Mouse (Mus musculus) heart, embryonic 11.5 days (tissue): ENCODE measurements at regions not wholly inside any gene's neighbourhood (a gene's known extent, or its start where the extent isn't known, plus 50 kb on each side); places are given as distances from the start of the nearest gene placed in this dataset.
A peak's percentile ranks its signal among the peaks of the same experiment; 100 is the strongest.

Experiments used
- ATAC-seq: fragments of 200-750 bp; cut with Nextera tagmentation; replicated peaks from 2 replicates; pipeline ENCODE4 v1.8.0; 2017; ENCODE audit warnings: moderate library complexity; ENCODE audit not compliant: insufficient number of reproducible peaks, low FRiP score, low TSS enrichment
- H3K27ac ChIP-seq: fragments of 300-500 bp; sonication (generic); 2 replicates; pipeline ENCODE4 v1.5.1; 2014; ENCODE audit warnings: mild to moderate bottlenecking, low read depth, low read length
- H3K27me3 ChIP-seq: fragments of 300-500 bp; sonication (generic); 2 replicates; pipeline ENCODE4 v1.6.1; 2014; ENCODE audit warnings: mild to moderate bottlenecking, low read length, mixed read lengths; ENCODE audit not compliant: control insufficient read depth, insufficient read depth
- H3K36me3 ChIP-seq: fragments of 300-500 bp; sonication (generic); 2 replicates; pipeline ENCODE4 v1.6.1; 2014; ENCODE audit warnings: mild to moderate bottlenecking, low read length, moderate library complexity, mixed read lengths; ENCODE audit not compliant: control insufficient read depth, insufficient read depth
- H3K4me1 ChIP-seq: fragments of 300-500 bp; sonication (generic); 2 replicates; pipeline ENCODE4 v1.6.1; 2014; ENCODE audit warnings: low read length; ENCODE audit not compliant: control insufficient read depth, insufficient read depth
- H3K4me2 ChIP-seq: fragments of 300-500 bp; sonication (generic); 2 replicates; pipeline ENCODE4 v1.6.1; 2014; ENCODE audit warnings: mild to moderate bottlenecking, moderate library complexity
- H3K4me3 ChIP-seq: fragments of 300-500 bp; sonication (generic); 2 replicates; pipeline ENCODE4 v1.5.1; 2014; ENCODE audit warnings: low read depth, low read length
- H3K9ac ChIP-seq: fragments of 300-500 bp; sonication (generic); 2 replicates; pipeline ENCODE4 v1.6.1; 2014; ENCODE audit warnings: mild to moderate bottlenecking, low read depth, low read length, moderate library complexity
- H3K9me3 ChIP-seq: fragments of 300-500 bp; sonication (generic); replicated peaks from 2 replicates; pipeline ENCODE4 v1.6.1; 2016; ENCODE audit warnings: low read length; ENCODE audit not compliant: control insufficient read depth
- WGBS: fragments of 180-500 bp; shearing (Covaris S2); extraction: QIAGEN DNeasy Blood & Tissue Kit; methylation state at CpG from one replicate; pipeline ENCODE4 v1.1.7; 2014; ENCODE audit not compliant: insufficient replicate concordance; 5-methylcytosine and 5-hydroxymethylcytosine counted together

DNA sequence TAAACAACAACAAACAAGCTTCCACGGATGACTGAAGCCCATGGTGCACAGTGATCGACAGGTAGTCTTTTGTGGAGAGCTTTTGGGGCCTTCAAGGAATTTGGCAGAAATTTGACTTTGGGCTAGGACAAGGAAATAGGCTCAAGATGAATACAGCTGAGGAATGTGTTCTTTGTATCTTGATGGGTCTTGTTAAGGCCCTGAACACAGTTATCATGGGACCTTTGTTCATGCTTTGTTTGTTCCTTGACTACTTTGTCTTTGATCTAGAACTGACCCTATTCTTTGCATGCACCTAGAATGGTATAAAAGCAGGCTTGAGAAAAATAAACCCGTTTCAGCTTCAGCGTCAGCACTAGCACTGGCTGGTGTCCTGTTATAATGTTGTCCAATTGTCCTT is 168.1 kb upstream of the Sp8 start:
- no peak overlapping the region for H3K27ac ChIP-seq
- H3K27me3 ChIP-seq, result no peaks in the 10 kb centered on the region
- no peak overlapping the region for H3K4me3 ChIP-seq
- no peak for ATAC-seq
- H3K4me1 ChIP-seq, result no peaks in the 10 kb centered on the region
- no peaks in the 10 kb centered on the region for H3K9me3 ChIP-seq
- WGBS, result 85% methylated on average over 4 of the region's 4 CpGs
- H3K36me3 ChIP-seq, result no peaks in the 10 kb centered on the region
- H3K4me2 ChIP-seq, result no peak overlapping the region
- no peak overlapping the region for H3K9ac ChIP-seq

DNA sequence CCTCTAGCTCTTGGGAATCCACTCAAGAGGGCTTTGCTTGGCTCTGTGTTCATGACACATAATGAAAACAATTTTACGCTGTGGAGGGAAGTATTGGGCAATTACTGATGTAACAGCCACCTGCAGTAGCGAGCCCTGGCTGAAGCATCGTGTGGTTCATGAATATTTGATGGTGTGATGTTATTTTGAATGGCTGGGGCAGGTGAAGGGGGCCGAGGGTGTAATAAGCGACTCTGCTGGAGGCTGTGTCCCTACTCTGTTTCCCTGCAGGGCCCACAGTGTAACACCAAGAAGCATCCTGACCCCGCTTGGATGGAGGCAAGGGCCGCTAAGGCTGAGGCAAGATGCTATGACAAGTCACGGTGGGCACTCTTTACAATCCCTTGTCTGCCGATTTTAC is 184.6 kb upstream of the Sp8 start:
- Histone ChIP-seq H3K4me3 (no peak overlapping the region), H3K9ac (no peak overlapping the region), H3K27me3 (0 out of 2 replicates have a peak, but pooled peaks cover 3% of the 10 kb centered on the region), H3K27ac (no peak overlapping the region), H3K4me2 (no peak overlapping the region), H3K36me3 (no peaks in the 10 kb centered on the region), H3K4me1 (no peaks in the 10 kb centered on the region), H3K9me3 (no peaks in the 10 kb centered on the region)
- WGBS, result 38% methylated on average over 9 of the region's 9 CpGs
- ATAC-seq, result no peak

GRCm38 (mm10) chr12:118661214-118661486 is 185.0 kb upstream of the Sp8 start:
- peak overlapping the region; percentile 25 for H3K4me3 ChIP-seq
- peak overlapping the region; percentile 60 for H3K4me2 ChIP-seq
- H3K27me3 ChIP-seq, result 0 out of 2 replicates have a peak, but pooled peaks cover 3% of the 10 kb centered on the region
- H3K9me3 ChIP-seq, result no peaks in the 10 kb centered on the region
- 9% methylated on average over 5 of the region's 5 CpGs for WGBS
- no peak for ATAC-seq
- no peaks in the 10 kb centered on the region for H3K4me1 ChIP-seq
- no peak overlapping the region for H3K27ac ChIP-seq
- H3K36me3 ChIP-seq, result no peaks in the 10 kb centered on the region
- H3K9ac ChIP-seq, result no peak overlapping the region

- H3K4me3 ChIP-seq, result peak overlapping the region; percentile 25
These were observed 185.5 kb upstream of the Sp8 start for GRCm38 (mm10) chr12:118660384-118661213.

DNA sequence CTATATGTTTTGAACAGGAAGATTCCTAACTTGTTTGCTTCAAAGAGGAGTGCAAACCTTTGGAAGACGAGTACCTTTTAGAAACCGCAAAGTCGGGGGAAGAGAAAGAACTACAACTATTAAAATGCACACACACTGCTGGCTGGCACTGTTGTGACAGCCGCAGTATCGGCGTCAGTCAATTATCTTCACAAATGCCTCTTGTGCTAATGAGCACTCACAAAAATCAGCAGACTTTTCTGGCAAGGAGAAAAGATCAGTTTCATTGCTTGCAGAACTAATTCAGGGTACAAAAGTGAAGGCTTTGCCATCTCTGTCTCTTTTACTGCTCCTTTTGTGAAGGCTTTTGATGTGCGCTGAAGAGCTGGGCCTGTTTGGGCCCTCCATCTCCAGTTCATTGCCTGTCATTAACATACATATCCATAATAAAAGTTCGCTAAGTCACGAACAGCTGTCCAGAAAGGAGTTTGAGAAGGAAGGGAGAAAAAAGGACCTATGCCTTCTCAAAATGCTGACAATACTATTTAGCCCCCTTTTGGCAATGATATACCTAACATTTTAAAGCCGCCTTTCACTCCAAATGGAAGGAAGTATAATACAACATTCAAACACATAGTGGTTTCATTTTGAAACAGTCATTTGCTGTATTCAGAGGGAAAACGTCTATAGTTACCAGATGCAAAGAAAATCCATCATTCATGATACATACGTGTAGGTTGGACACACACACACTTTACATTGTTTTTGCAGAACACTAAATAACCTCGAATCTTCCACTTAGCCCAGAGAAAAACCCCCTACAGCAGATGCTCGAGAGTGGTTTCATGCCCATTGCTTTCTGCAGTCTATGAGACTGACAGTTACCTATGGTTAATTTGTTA is 186.6 kb upstream of the Sp8 start:
- H3K4me2 ChIP-seq, result no peak overlapping the region
- no peak overlapping the region for H3K4me3 ChIP-seq
- 60% methylated on average over 14 of the region's 14 CpGs for WGBS
- no peak overlapping the region for H3K27ac ChIP-seq
- H3K9ac ChIP-seq, result no peak overlapping the region
- no peak for ATAC-seq
- H3K36me3 ChIP-seq, result no peaks in the 10 kb centered on the region
- H3K4me1 ChIP-seq, result no peaks in the 10 kb centered on the region
- no peaks in the 10 kb centered on the region for H3K9me3 ChIP-seq
- H3K27me3 ChIP-seq, result 0 out of 2 replicates have a peak, but pooled peaks cover 3% of the 10 kb centered on the region

More at GRCm38 (mm10) chr12:118660384-118661213, 185.5 kb upstream of the Sp8 start:
- H3K9me3 ChIP-seq, result no peaks in the 10 kb centered on the region
- ATAC-seq, result no peak
- H3K36me3 ChIP-seq, result no peaks in the 10 kb centered on the region
- 12% methylated on average over 12 of the region's 12 CpGs for WGBS
- no peak overlapping the region for H3K9ac ChIP-seq
- H3K27me3 ChIP-seq, result 0 out of 2 replicates have a peak, but pooled peaks cover 3% of the 10 kb centered on the region
- H3K4me1 ChIP-seq, result no peaks in the 10 kb centered on the region
- H3K27ac ChIP-seq, result no peak overlapping the region
- peak overlapping the region; percentile 60 for H3K4me2 ChIP-seq

- Histone ChIP-seq H3K27ac (no peak overlapping the region), H3K4me1 (no peaks in the 10 kb centered on the region), H3K4me2 (no peak overlapping the region), H3K9me3 (no peaks in the 10 kb centered on the region), H3K9ac (no peak overlapping the region), H3K4me3 (no peak overlapping the region), H3K27me3 (no peaks in the 10 kb centered on the region), H3K36me3 (no peaks in the 10 kb centered on the region)
- no peak for ATAC-seq
- WGBS, result 52% methylated on average over 4 of the region's 4 CpGs
These were observed 195.5 kb upstream of the Sp8 start for GRCm38 (mm10) chr12:118650483-118651160.

DNA sequence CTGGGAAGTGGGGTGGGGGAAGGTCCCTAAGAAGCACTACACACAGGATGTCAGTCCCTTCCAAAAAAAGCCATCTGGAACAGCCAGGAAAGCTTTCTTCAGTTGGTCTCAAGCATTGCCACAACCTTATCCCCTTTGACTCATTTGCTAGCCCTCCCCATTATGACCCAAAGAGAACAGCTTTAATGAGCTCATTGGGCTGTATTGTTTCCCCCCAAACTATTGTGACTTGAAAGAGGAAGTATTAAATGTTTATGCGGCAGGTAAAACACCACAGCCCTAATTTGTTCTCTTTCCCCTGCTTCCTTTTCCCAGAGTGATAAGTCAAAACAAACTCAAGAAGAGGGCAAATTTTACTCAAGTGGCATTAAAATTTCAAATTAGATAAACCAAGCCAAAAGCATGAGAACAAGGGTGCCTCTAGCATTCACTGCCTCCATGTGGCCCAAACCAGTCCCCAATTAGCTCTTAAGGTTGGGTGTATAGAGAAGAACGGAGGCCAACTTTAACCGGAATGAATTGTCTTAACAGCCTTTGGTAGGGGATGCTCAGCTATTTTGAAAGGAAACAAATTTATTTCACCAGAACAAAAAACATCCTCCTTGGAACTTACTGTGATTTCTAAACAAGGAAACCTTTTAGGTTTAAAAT is 196.7 kb upstream of the Sp8 start:
- no peaks in the 10 kb centered on the region for H3K4me1 ChIP-seq
- H3K27me3 ChIP-seq, result no peaks in the 10 kb centered on the region
- no peak overlapping the region for H3K27ac ChIP-seq
- no peak overlapping the region for H3K9ac ChIP-seq
- H3K36me3 ChIP-seq, result no peaks in the 10 kb centered on the region
- no peaks in the 10 kb centered on the region for H3K9me3 ChIP-seq
- 75% methylated on average over 3 of the region's 3 CpGs for WGBS
- no peak overlapping the region for H3K4me3 ChIP-seq
- ATAC-seq, result no peak
- H3K4me2 ChIP-seq, result no peak overlapping the region

- ATAC-seq, result no peak
- no peaks in the 10 kb centered on the region for H3K4me1 ChIP-seq
- no peak overlapping the region for H3K4me2 ChIP-seq
- no peaks in the 10 kb centered on the region for H3K27me3 ChIP-seq
- no peak overlapping the region for H3K27ac ChIP-seq
- no peak overlapping the region for H3K9ac ChIP-seq
- H3K36me3 ChIP-seq, result no peaks in the 10 kb centered on the region
- H3K9me3 ChIP-seq, result no peaks in the 10 kb centered on the region
- H3K4me3 ChIP-seq, result no peak overlapping the region
These were observed 197.5 kb upstream of the Sp8 start for GRCm38 (mm10) chr12:118648673-118649072.
